Mouse (Mus musculus) heart, postnatal 0 days (tissue): ENCODE data around the gene Ccdc85c.

Source experiments
- CTCF ChIP-seq: IDR thresholded peaks from 2 replicates; pipeline ENCODE4 v1.5.1; 2016; ENCODE audit warnings: antibody characterized with exemption, control low read depth, low read depth
- EP300 ChIP-seq: IDR thresholded peaks from 2 replicates; pipeline ENCODE4 v1.6.1; 2016; ENCODE audit warnings: antibody characterized with exemption, low read depth

- TF ChIP-seq CTCF (no peak), EP300 (no peak)
Observed at GRCm38 (mm10) chr12:108278221-108278918, 3.1 kb upstream of the Ccdc85c start.
